Mouse (Mus musculus): ENCODE results near the gene Tm6sf2. TPM values are rescaled to one million over a fixed set of nuclear protein-coding genes. Genes with fewer than 3 reads are reported as not detected.
A peak's percentile ranks its signal among the peaks of the same experiment; 100 is the strongest.

Gene Tm6sf2
- total and polyA plus RNA-seq, 2 experiments from 2014 or later, result 0.19 TPM; not detected in 1

DNA sequence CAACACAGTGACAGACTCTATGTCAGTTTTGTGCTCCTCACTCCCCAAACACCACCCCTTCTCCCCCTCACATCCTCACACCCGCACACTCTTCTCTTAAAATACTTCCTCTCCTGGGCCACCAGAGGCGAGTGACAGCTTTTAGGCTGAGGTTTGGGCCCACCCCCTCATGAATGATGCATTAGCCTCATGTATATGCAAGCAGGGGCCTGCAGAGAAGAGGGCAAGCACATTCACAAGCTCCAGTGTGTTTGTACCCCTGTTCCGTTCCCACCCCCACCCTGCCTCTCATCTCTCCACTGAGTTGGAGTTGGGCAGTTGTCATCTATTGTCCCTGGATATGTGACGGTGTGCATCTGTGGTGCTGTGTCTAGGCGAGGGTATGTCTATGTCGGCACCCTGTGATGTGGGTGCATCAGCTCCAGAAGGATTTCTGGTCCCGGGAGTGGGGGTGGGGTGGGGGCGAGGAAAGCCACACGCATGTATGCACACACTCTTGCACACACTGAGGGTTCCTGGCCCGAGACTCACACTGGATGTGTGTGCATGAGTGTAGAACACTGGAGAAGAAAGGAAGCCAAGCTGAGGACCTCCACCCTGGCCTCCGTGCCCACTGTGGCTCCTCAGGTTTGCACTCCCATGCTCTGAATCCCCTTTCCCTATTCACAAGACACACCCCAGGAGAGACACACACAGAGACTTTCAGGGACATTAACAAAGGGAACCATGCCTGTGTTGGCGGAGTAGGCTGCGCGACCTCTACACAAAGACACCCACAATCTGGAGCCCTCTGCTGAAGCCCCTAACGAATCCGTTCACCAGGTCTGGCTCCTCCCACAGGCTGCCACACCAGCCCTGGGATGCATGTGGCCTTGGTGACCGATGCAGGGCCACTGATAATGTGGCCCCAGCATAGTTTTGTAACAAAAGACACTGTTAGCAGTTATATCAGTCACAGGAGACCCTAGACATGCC, 46.3 kb downstream of the Tm6sf2 start:
- H3K9ac ChIP-seq (replicated peaks; ENCODE audit: low read length), result peak overlapping the region; percentile 71
- 2% methylated on average over 17 of the region's 17 CpGs for WGBS
- peak; percentile 88 for DNase-seq (ENCODE audit: low spot score)

DNA sequence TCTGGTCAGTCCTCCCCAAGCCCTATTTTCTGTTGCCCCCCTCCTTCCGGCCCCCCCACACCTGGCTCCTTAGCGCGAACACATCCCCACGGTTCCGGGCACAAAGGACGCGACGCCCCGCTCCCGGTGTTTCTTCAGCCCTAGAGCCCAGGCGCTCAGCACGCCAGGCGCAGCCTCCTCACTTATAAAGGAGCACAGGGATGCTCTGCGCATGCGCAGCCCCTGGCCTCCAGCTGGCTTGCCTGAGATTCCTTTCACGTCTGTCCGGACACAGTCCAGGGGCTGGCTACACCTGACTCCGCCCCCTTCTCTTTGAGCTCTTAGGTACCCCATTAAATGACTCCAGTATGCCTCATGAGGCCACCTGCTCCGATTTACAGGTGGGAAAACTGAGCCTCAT, 47.9 kb downstream of the Tm6sf2 start, which contains the start of gene Ncan:
Gene Ncan (minus strand): TSS at position 207 of the 400 bp plus-strand sequence.
- no peaks in the 10 kb centered on the region for H3K27me3 ChIP-seq (ENCODE audit: insufficient read depth, low read length)
- H3K27ac ChIP-seq, result peak within 1 kb of the TSS; percentile 93
- peaks cover 7% of the 10 kb centered on the region; the same call in 1 of the 2 replicates for H3K4me1 ChIP-seq (ENCODE audit: insufficient read depth, low read length)
- H3K9ac ChIP-seq (replicated peaks; ENCODE audit: low read length), result peak within 1 kb of the TSS; percentile 71
- H3K4me2 ChIP-seq (ENCODE audit: low read depth, low read length), result peak within 1 kb of the TSS; percentile 84
- ATAC-seq (peak; percentile 66), DNase-seq (ENCODE audit: low spot score) (peak; percentile 95)
- peak within 1 kb of the TSS; percentile 65 for H3K4me3 ChIP-seq (ENCODE audit: low read length)
- H3K9me3 ChIP-seq (ENCODE audit: low read length), result no peaks in the 10 kb centered on the region
- H3K36me3 ChIP-seq (ENCODE audit: insufficient read depth, low read length), result no peaks in the 10 kb centered on the region; the same call in 1 of the 2 replicates
- under 1% methylated on average over 19 of the region's 19 CpGs for WGBS
- no peak for TF ChIP-seq CTCF (IDR thresholded peaks at IDR 0.05; ENCODE audit: low read depth)

More for the DNA sequence above, 46.3 kb downstream of the Tm6sf2 start:
- H3K4me2 ChIP-seq (ENCODE audit: low read depth, low read length), result peak overlapping the region; percentile 84
- peaks cover 6% of the 10 kb centered on the region; the same call in 1 of the 2 replicates for H3K36me3 ChIP-seq (ENCODE audit: insufficient read depth, low read length)
- ATAC-seq, result peak; percentile 83
- H3K27me3 ChIP-seq (ENCODE audit: insufficient read depth, low read length), result no peaks in the 10 kb centered on the region
- TF ChIP-seq CTCF (IDR thresholded peaks at IDR 0.05; ENCODE audit: low read depth), result peak; percentile 59
- H3K4me1 ChIP-seq (ENCODE audit: insufficient read depth, low read length), result peaks cover 7% of the 10 kb centered on the region; the same call in 1 of the 2 replicates
- H3K9me3 ChIP-seq (ENCODE audit: low read length), result no peaks in the 10 kb centered on the region
- H3K4me3 ChIP-seq (ENCODE audit: low read length), result peak overlapping the region; percentile 65
- peak overlapping the region; percentile 93 for H3K27ac ChIP-seq

DNA sequence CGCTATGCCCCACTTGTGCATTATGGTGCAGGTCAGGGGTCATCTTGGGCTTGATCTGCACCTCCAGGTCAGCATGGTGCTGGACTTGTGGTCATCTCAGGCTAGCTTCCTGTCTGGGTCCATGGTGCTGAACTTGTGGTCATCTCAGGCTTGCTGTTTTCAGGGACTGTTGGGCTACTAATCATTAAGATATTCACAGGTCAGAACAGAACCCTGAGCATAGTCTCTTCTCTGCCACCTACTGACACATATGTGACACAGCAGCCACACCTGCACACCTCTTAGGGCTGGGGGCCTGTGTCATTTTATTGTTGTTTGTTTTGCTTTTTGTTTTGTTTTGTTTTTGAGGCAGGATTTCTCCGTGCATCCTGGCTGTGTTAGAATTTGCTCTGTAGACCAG, 50.1 kb downstream of the Tm6sf2 start:
- peak; percentile 62 for TF ChIP-seq CTCF (IDR thresholded peaks at IDR 0.05; ENCODE audit: low read depth)
- H3K4me3 ChIP-seq (ENCODE audit: low read length), result no peak overlapping the region
- H3K4me2 ChIP-seq (ENCODE audit: low read depth, low read length), result no peak overlapping the region
- H3K9ac ChIP-seq (replicated peaks; ENCODE audit: low read length), result no peak overlapping the region
- H3K4me1 ChIP-seq (ENCODE audit: insufficient read depth, low read length), result peaks cover 5% of the 10 kb centered on the region; the same call in 1 of the 2 replicates
- peak; percentile 28 for DNase-seq (ENCODE audit: low spot score)
- no peaks in the 10 kb centered on the region for H3K9me3 ChIP-seq (ENCODE audit: low read length)
- no peak overlapping the region for H3K27ac ChIP-seq
- H3K36me3 ChIP-seq (ENCODE audit: insufficient read depth, low read length), result no peaks in the 10 kb centered on the region
- H3K27me3 ChIP-seq (ENCODE audit: insufficient read depth, low read length), result no peaks in the 10 kb centered on the region
- 52% methylated on average over 2 of the region's 2 CpGs for WGBS
- no peak for ATAC-seq

- no peak overlapping the region for H3K4me3 ChIP-seq (ENCODE audit: low read length)
- no peaks in the 10 kb centered on the region for H3K36me3 ChIP-seq (ENCODE audit: insufficient read depth, low read length)
- no peaks in the 10 kb centered on the region for H3K27me3 ChIP-seq (ENCODE audit: insufficient read depth, low read length)
- DNase-seq (ENCODE audit: low spot score) (no peak), ATAC-seq (no peak)
- 73% methylated on average over 8 of the region's 8 CpGs for WGBS
- H3K4me2 ChIP-seq (ENCODE audit: low read depth, low read length), result no peak overlapping the region
- H3K4me1 ChIP-seq (ENCODE audit: insufficient read depth, low read length), result peaks cover 8% of the 10 kb centered on the region; the same call in 1 of the 2 replicates
- no peak for TF ChIP-seq CTCF (IDR thresholded peaks at IDR 0.05; ENCODE audit: low read depth)
- no peaks in the 10 kb centered on the region for H3K9me3 ChIP-seq (ENCODE audit: low read length)
- H3K27ac ChIP-seq, result no peak overlapping the region
- H3K9ac ChIP-seq (replicated peaks; ENCODE audit: low read length), result no peak overlapping the region
Measured at GRCm38 (mm10) chr8:70124992-70125391, 52.3 kb downstream of the Tm6sf2 start.

DNA sequence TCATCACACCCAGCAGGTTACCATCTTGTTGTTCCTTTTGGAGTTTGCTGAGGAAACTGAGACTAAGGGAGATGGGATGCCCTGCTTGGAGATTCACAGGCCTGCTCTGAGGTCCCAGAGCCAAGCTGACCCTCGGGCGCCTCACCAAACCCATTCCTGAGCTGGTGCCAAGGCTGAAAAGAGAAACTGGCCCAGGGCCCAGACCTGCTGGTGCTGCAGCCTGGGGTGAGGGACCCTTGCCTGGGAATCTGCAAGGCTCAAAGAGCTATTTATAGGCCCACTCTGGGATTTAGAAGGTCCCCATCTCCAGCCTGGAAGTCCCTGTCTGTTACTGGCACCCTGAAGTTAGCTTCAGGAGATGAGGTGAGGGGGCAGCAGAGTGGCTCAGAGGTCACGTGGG, 55.7 kb downstream of the Tm6sf2 start:
- no peaks in the 10 kb centered on the region for H3K9me3 ChIP-seq (ENCODE audit: low read length)
- no peaks in the 10 kb centered on the region for H3K27me3 ChIP-seq (ENCODE audit: insufficient read depth, low read length)
- H3K4me3 ChIP-seq (ENCODE audit: low read length), result no peak overlapping the region
- ATAC-seq (no peak), DNase-seq (ENCODE audit: low spot score) (peak; percentile 74)
- H3K4me1 ChIP-seq (ENCODE audit: insufficient read depth, low read length), result peaks cover 14% of the 10 kb centered on the region
- 34% methylated on average over 3 of the region's 3 CpGs for WGBS
- peak overlapping the region; percentile 71 for H3K27ac ChIP-seq
- no peak overlapping the region for H3K9ac ChIP-seq (replicated peaks; ENCODE audit: low read length)
- TF ChIP-seq CTCF (IDR thresholded peaks at IDR 0.05; ENCODE audit: low read depth), result no peak
- H3K36me3 ChIP-seq (ENCODE audit: insufficient read depth, low read length), result peaks cover 9% of the 10 kb centered on the region; the same call in 1 of the 2 replicates
- H3K4me2 ChIP-seq (ENCODE audit: low read depth, low read length), result 0 out of 2 replicates have a peak overlapping the region, but pooled peaks have one; percentile 7

DNA sequence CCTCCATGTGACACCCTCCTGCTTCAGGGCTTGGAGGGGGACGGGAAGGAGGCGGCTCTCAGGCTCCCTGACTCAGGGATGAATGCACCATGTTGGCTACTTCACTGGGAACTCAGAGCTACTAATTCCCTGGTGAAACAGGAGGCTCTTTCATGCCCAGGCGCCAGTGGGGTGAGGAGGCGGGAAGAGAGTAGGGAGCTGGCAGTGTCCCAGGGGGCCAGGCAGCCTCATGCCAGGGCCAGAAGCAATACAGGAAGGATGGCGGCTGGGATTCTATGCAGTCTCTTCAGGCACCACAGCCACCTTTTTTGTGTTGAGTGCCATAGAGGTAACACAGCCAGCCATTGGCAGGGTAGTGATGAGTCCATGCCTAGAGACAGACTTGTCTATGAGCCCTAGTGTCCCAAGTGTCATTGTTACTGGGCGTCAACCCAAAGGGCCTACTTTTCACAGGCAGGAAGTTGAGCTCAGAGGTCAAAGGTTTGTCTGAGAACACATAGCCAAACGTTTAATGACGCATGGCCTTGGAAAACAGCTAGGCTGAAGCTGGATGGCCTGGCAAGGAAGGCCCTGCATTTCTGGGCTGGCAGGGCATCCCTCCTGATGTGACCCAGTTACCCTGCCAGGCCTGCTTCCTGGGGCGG, 56.7 kb downstream of the Tm6sf2 start:
- TF ChIP-seq CTCF (IDR thresholded peaks at IDR 0.05; ENCODE audit: low read depth), result no peak
- ATAC-seq (peak; percentile 86), DNase-seq (ENCODE audit: low spot score) (peak; percentile 83)
- no peak overlapping the region for H3K9ac ChIP-seq (replicated peaks; ENCODE audit: low read length)
- no peak overlapping the region for H3K4me3 ChIP-seq (ENCODE audit: low read length)
- WGBS, result 38% methylated on average over 9 of the region's 9 CpGs
- no peak overlapping the region for H3K4me2 ChIP-seq (ENCODE audit: low read depth, low read length)
- peaks cover 14% of the 10 kb centered on the region for H3K4me1 ChIP-seq (ENCODE audit: insufficient read depth, low read length)
- H3K9me3 ChIP-seq (ENCODE audit: low read length), result no peaks in the 10 kb centered on the region
- H3K27ac ChIP-seq, result peak overlapping the region; percentile 71
- no peaks in the 10 kb centered on the region for H3K27me3 ChIP-seq (ENCODE audit: insufficient read depth, low read length)
- peaks cover 19% of the 10 kb centered on the region for H3K36me3 ChIP-seq (ENCODE audit: insufficient read depth, low read length)

Small RNA genes lying within 50 kb of the gene (microRNA-seq; reads per million reads assigned to microRNA genes)
- 0.72 to 3.7 reads per million in 2 experiments for gene Mir7066

Other genes starting within 250 kb of the Tm6sf2 start
- gene Pbx4, start 240.4 kb upstream of the Tm6sf2 start, total RNA-seq (2014; rRNA removed), result 46.5 and 86.4 TPM in 2 replicates
- gene Pbx4, start 240.4 kb upstream of the Tm6sf2 start, polyA plus RNA-seq (2015; fragmentation: Nextera tagmentation; extraction: Ambion mirVana), result 81.9 and 88.5 TPM in 2 replicates
- 14.3 and 19.2 TPM in 2 replicates for gene Cilp2, start 185.2 kb upstream of the Tm6sf2 start, total RNA-seq (2014; rRNA removed)
- gene Cilp2, start 185.2 kb upstream of the Tm6sf2 start, polyA plus RNA-seq (2015; fragmentation: Nextera tagmentation; extraction: Ambion mirVana), result 6.9 and 7.2 TPM in 2 replicates
- 1.6 and 1.8 TPM in 2 replicates for gene Tssk6, start 170.7 kb upstream of the Tm6sf2 start, total RNA-seq (2014; rRNA removed)
- gene Tssk6, start 170.7 kb upstream of the Tm6sf2 start, polyA plus RNA-seq (2015; fragmentation: Nextera tagmentation; extraction: Ambion mirVana), result 3.7 and 4.3 TPM in 2 replicates
- 61.0 and 91.4 TPM in 2 replicates for gene Ndufa13, start 170.4 kb upstream of the Tm6sf2 start, total RNA-seq (2014; rRNA removed)
- gene Ndufa13, start 170.4 kb upstream of the Tm6sf2 start, polyA plus RNA-seq (2015; fragmentation: Nextera tagmentation; extraction: Ambion mirVana), result 269 and 275 TPM in 2 replicates
- 8.4 and 10.7 TPM in 2 replicates for gene Yjefn3, start 170.2 kb upstream of the Tm6sf2 start, total RNA-seq (2014; rRNA removed)
- 13.3 and 13.8 TPM in 2 replicates for gene Yjefn3, start 170.2 kb upstream of the Tm6sf2 start, polyA plus RNA-seq (2015; fragmentation: Nextera tagmentation; extraction: Ambion mirVana)
- gene Gatad2a, start 76.5 kb upstream of the Tm6sf2 start, total RNA-seq (2014; rRNA removed), result 38.4 and 41.9 TPM in 2 replicates
- gene Gatad2a, start 76.5 kb upstream of the Tm6sf2 start, polyA plus RNA-seq (2015; fragmentation: Nextera tagmentation; extraction: Ambion mirVana), result 23.4 and 23.6 TPM in 2 replicates
- gene Mau2, start 30.2 kb upstream of the Tm6sf2 start, total RNA-seq (2014; rRNA removed), result 155 and 172 TPM in 2 replicates
- 50.1 and 50.3 TPM in 2 replicates for gene Mau2, start 30.2 kb upstream of the Tm6sf2 start, polyA plus RNA-seq (2015; fragmentation: Nextera tagmentation; extraction: Ambion mirVana)
- gene Sugp1, start 30.1 kb upstream of the Tm6sf2 start, total RNA-seq (2014; rRNA removed), result 15.1 and 15.4 TPM in 2 replicates
- gene Sugp1, start 30.1 kb upstream of the Tm6sf2 start, polyA plus RNA-seq (2015; fragmentation: Nextera tagmentation; extraction: Ambion mirVana), result 42.9 and 47.1 TPM in 2 replicates
- 2.0 and 4.5 TPM in 2 replicates for gene Hapln4, start 10.5 kb downstream of the Tm6sf2 start, total RNA-seq (2014; rRNA removed)
- 2.5 and 2.9 TPM in 2 replicates for gene Hapln4, start 10.5 kb downstream of the Tm6sf2 start, polyA plus RNA-seq (2015; fragmentation: Nextera tagmentation; extraction: Ambion mirVana)
- gene Ncan, start 47.9 kb downstream of the Tm6sf2 start, total RNA-seq (2014; rRNA removed), result 429 and 473 TPM in 2 replicates
- gene Ncan, start 47.9 kb downstream of the Tm6sf2 start, polyA plus RNA-seq (2015; fragmentation: Nextera tagmentation; extraction: Ambion mirVana), result 155 and 183 TPM in 2 replicates
- gene Nr2c2ap, start 58.4 kb downstream of the Tm6sf2 start, total RNA-seq (2014; rRNA removed), result 6.1 and 9.4 TPM in 2 replicates
- 48.5 and 50.2 TPM in 2 replicates for gene Nr2c2ap, start 58.4 kb downstream of the Tm6sf2 start, polyA plus RNA-seq (2015; fragmentation: Nextera tagmentation; extraction: Ambion mirVana)
- 13.8 and 20.5 TPM in 2 replicates for gene Rfxank, start 66.2 kb downstream of the Tm6sf2 start, total RNA-seq (2014; rRNA removed)
- gene Rfxank, start 66.2 kb downstream of the Tm6sf2 start, polyA plus RNA-seq (2015; fragmentation: Nextera tagmentation; extraction: Ambion mirVana), result 8.4 and 9.7 TPM in 2 replicates
- 71.4 and 74.0 TPM in 2 replicates for gene Borcs8, start 66.6 kb downstream of the Tm6sf2 start, total RNA-seq (2014; rRNA removed)
- 47.5 and 55.0 TPM in 2 replicates for gene Borcs8, start 66.6 kb downstream of the Tm6sf2 start, polyA plus RNA-seq (2015; fragmentation: Nextera tagmentation; extraction: Ambion mirVana)
- 0.40 and 0.52 TPM in 2 replicates for gene Mef2b, start 66.8 kb downstream of the Tm6sf2 start, total RNA-seq (2014; rRNA removed)
- gene Mef2b, start 66.8 kb downstream of the Tm6sf2 start, polyA plus RNA-seq (2015; fragmentation: Nextera tagmentation; extraction: Ambion mirVana), result 0.90 and 1.1 TPM in 2 replicates
- gene Tmem161a, start 99.4 kb downstream of the Tm6sf2 start, total RNA-seq (2014; rRNA removed), result 53.7 and 72.4 TPM in 2 replicates
- 45.2 and 46.4 TPM in 2 replicates for gene Tmem161a, start 99.4 kb downstream of the Tm6sf2 start, polyA plus RNA-seq (2015; fragmentation: Nextera tagmentation; extraction: Ambion mirVana)
- 12.0 and 17.1 TPM in 2 replicates for gene Slc25a42, start 139.4 kb downstream of the Tm6sf2 start, total RNA-seq (2014; rRNA removed)
- gene Slc25a42, start 139.4 kb downstream of the Tm6sf2 start, polyA plus RNA-seq (2015; fragmentation: Nextera tagmentation; extraction: Ambion mirVana), result 8.2 and 8.3 TPM in 2 replicates
- gene Sugp2, start 161.3 kb downstream of the Tm6sf2 start, total RNA-seq (2014; rRNA removed), result 123 and 128 TPM in 2 replicates
- 56.7 and 61.4 TPM in 2 replicates for gene Sugp2, start 161.3 kb downstream of the Tm6sf2 start, polyA plus RNA-seq (2015; fragmentation: Nextera tagmentation; extraction: Ambion mirVana)
- gene Armc6, start 161.5 kb downstream of the Tm6sf2 start, total RNA-seq (2014; rRNA removed), result 108 TPM in 2 replicates
- 96.4 and 102 TPM in 2 replicates for gene Armc6, start 161.5 kb downstream of the Tm6sf2 start, polyA plus RNA-seq (2015; fragmentation: Nextera tagmentation; extraction: Ambion mirVana)
- 40.3 and 42.3 TPM in 2 replicates for gene Homer3, start 209.9 kb downstream of the Tm6sf2 start, total RNA-seq (2014; rRNA removed)
- gene Homer3, start 209.9 kb downstream of the Tm6sf2 start, polyA plus RNA-seq (2015; fragmentation: Nextera tagmentation; extraction: Ambion mirVana), result 20.4 and 21.2 TPM in 2 replicates
- 36.4 and 53.8 TPM in 2 replicates for gene Ddx49, start 229.6 kb downstream of the Tm6sf2 start, total RNA-seq (2014; rRNA removed)
- gene Ddx49, start 229.6 kb downstream of the Tm6sf2 start, polyA plus RNA-seq (2015; fragmentation: Nextera tagmentation; extraction: Ambion mirVana), result 40.4 and 47.5 TPM in 2 replicates
- gene Cope, start 229.6 kb downstream of the Tm6sf2 start, total RNA-seq (2014; rRNA removed), result 126 and 159 TPM in 2 replicates
- 286 and 291 TPM in 2 replicates for gene Cope, start 229.6 kb downstream of the Tm6sf2 start, polyA plus RNA-seq (2015; fragmentation: Nextera tagmentation; extraction: Ambion mirVana)
- 92.5 and 101 TPM in 2 replicates for gene Cers1, start 242.9 kb downstream of the Tm6sf2 start, total RNA-seq (2014; rRNA removed)
- 43.4 and 45.5 TPM in 2 replicates for gene Cers1, start 242.9 kb downstream of the Tm6sf2 start, polyA plus RNA-seq (2015; fragmentation: Nextera tagmentation; extraction: Ambion mirVana)